Mouse (Mus musculus) frontal cortex, adult 2 months (tissue): ENCODE measurements at regions not wholly inside any gene's neighbourhood (a gene's known extent, or its start where the extent isn't known, plus 50 kb on each side); places are given as distances from the start of the nearest gene placed in this dataset.

Experiments
- DNase-seq, 2 experiments: peaks; one replicate each; pipeline ENCODE4 v3.0.0; 2022; ENCODE audit warnings: low spot score in 1 of 2; ENCODE audit errors: extremely low spot score in 1 of 2

DNA sequence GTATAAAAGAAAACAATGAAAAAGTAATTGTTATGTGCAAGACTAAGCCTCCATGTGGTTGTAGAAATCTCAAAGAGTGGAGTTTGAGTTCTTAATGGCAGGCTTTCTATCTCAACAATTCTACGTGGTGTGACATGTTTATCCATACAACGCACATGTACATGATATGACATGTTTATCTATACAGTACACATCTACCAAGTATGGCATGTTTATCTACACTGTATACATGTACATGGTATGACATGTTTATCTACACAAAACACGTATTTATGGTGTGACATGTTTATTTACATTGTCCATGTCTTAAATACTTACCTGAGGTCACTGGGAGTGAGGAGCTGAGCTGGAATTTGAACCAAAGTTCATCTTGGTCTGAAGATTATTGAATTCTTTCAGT lies 57.4 kb upstream of the Dapk1 start:
- no peak for DNase-seq

GRCm38 (mm10) chr13:60545999-60546733 lies 55.6 kb upstream of the Dapk1 start:
- DNase-seq: no peak
